9 mouse cellular contexts compared by ENCODE assay signal in the genomic region with DNA sequence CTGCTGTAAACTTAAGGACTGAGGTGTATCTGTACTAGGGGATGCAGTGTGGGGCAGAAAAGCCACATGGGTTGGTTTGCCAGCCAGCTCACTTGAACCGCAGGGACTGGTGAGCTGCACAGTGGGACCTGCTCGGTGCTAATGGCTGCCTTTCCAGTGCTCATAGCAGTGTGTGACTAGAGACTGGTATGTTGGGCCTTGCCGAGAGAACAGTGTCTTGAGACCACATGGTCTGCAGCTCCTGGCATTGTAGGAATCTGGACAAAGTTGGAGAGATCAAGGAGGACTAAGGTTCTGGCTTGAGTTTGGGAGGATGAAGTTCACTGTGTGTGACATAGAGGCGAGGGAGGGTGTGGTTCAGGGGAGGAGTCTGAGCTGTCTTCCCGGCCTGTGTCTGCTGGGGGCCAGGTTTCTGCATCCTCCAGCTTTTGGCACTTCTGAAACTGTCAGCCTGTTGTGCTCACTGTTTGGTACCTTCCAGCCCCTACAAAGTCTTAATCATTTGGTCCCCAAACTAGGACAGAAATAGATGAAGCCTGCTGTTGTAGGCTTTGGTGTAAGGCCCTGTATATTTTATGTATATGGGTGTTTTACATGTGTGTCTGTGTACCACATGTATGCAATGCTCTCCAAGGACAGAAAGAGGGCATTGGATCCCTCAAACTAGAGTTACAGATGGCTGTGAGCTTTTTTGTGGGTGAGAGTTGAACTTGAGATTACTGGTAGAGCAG. TPM values are rescaled to one million over a fixed set of nuclear protein-coding genes. Genes with fewer than 3 reads are reported as not detected.
DNase-seq lines count a peak whose midpoint lies in the region; ATAC-seq and TF ChIP-seq lines count a peak whose summit lies in the region.
"Had no signal": no experiment of that assay in that cellular context is flagged by ENCODE, and none has a peak within 500 bp of the region (broad histone marks: within the 10 kb centered on the region; RNA-seq: fewer than 3 reads in every experiment).

No protein-coding gene starts in this region.

- TF ChIP-seq POLR2A in heart, adult 2 months (IDR thresholded peaks at IDR 0.05; ENCODE audit: insufficient read depth, low read depth, low read length) = no peak

- WGBS in heart, postnatal 0 days = 51% methylated on average over 5 of the region's 5 CpGs
- 72% methylated on average over 5 of the region's 5 CpGs for WGBS in heart, adult 2 months
- 85% methylated on average over 5 of the region's 5 CpGs for WGBS in embryonic facial prominence, embryonic 10.5 days
- WGBS in liver, embryonic 16.5 days (ENCODE audit: insufficient replicate concordance) = 35% methylated on average over 5 of the region's 5 CpGs

- no peak overlapping the region for H3K9ac ChIP-seq in heart, postnatal 0 days (replicated peaks; ENCODE audit: low read depth, low read length)
- no peak overlapping the region for H3K9ac ChIP-seq in heart, adult 2 months (ENCODE audit: low read depth, low read length)
- H3K9ac ChIP-seq in liver, embryonic 16.5 days (ENCODE audit: low read depth, low read length) = peak overlapping the region; percentile 87

- TF ChIP-seq CTCF in heart, postnatal 0 days (IDR thresholded peaks at IDR 0.05; ENCODE audit: low read depth) = no peak
- TF ChIP-seq CTCF in heart, adult 2 months (IDR thresholded peaks at IDR 0.05) = no peak
- no peak for TF ChIP-seq CTCF in E14TG2a.4 (conservative IDR thresholded peaks at IDR 0.05; ENCODE audit: low read length)

- intact Hi-C loops in heart, adult 2 months (cut with DNase I) = loop anchor here (2.0 to 10.0 kb wide), 2 partner anchors 17 to 461 kb away; partner anchors contain the start of genes Pask and Ppp1r7

- peaks cover 31% of the 10 kb centered on the region for H3K36me3 ChIP-seq in heart, postnatal 0 days (replicated peaks; ENCODE audit: control insufficient read depth, insufficient read depth, low read length)
- H3K36me3 ChIP-seq in heart, adult 2 months (ENCODE audit: control insufficient read depth, insufficient read depth, low read length) = no peaks in the 10 kb centered on the region
- peaks cover 58% of the 10 kb centered on the region for H3K36me3 ChIP-seq in E14TG2a.4 (ENCODE audit: insufficient read depth, low read length)
- peaks cover 52% of the 10 kb centered on the region for H3K36me3 ChIP-seq in embryonic facial prominence, embryonic 10.5 days (replicated peaks)
- H3K36me3 ChIP-seq in liver, embryonic 16.5 days (ENCODE audit: control insufficient read depth, insufficient read depth) = peaks cover 22% of the 10 kb centered on the region

- H3K4me3 ChIP-seq in heart, postnatal 0 days (ENCODE audit: low read depth, low read length) = no peak overlapping the region
- no peak overlapping the region for H3K4me3 ChIP-seq in heart, adult 2 months
- H3K4me3 ChIP-seq in E14TG2a.4 (replicated peaks; ENCODE audit: low read length) = peak overlapping the region; percentile 88
- peak overlapping the region; percentile 78 for H3K4me3 ChIP-seq in embryonic facial prominence, embryonic 10.5 days
- H3K4me3 ChIP-seq in liver, embryonic 16.5 days (ENCODE audit: low read depth, low read length) = peak overlapping the region; percentile 87

- no peak for TF ChIP-seq EP300 in heart, postnatal 0 days (IDR thresholded peaks at IDR 0.05; ENCODE audit: low read depth)
- TF ChIP-seq EP300 in heart, adult 2 months (IDR thresholded peaks at IDR 0.05; ENCODE audit: insufficient read depth, low read depth, low read length) = no peak

- H3K79me2 ChIP-seq in heart, adult 2 months (replicated peaks; ENCODE audit: control insufficient read depth, insufficient read depth, low read length) = peaks cover 2% of the 10 kb centered on the region; the same call in 1 of the 2 replicates

- ATAC-seq in heart, postnatal 0 days (ENCODE audit: insufficient read depth, low read depth) = no peak
- ATAC-seq in liver, embryonic 16.5 days (ENCODE audit: low read depth) = no peak

- no peaks in the 10 kb centered on the region for H3K9me3 ChIP-seq in heart, postnatal 0 days (replicated peaks; ENCODE audit: control insufficient read depth, low read length)
- H3K9me3 ChIP-seq in E14TG2a.4 (ENCODE audit: low read length) = no peaks in the 10 kb centered on the region
- no peaks in the 10 kb centered on the region for H3K9me3 ChIP-seq in embryonic facial prominence, embryonic 10.5 days
- H3K9me3 ChIP-seq in liver, embryonic 16.5 days (replicated peaks; ENCODE audit: control insufficient read depth, low read length) = no peaks in the 10 kb centered on the region

- no peak for DNase-seq in heart, postnatal 0 days (ENCODE audit: low spot score)
- DNase-seq in heart, adult 2 months = no peak
- DNase-seq in embryonic facial prominence, embryonic 10.5 days (ENCODE audit: low spot score) = no peak
- DNase-seq in right cerebral cortex, postnatal 25 days = no peak
- no peak for DNase-seq in thymus, adult 18-20 months
- no peak for DNase-seq in layer of hippocampus, postnatal 25 days (ENCODE audit: extremely low spot score in 1 of 2, low spot score in 1 of 2)
- DNase-seq: embryo, embryonic 11 days had no signal

- no peaks in the 10 kb centered on the region for H3K27me3 ChIP-seq in heart, postnatal 0 days (ENCODE audit: control insufficient read depth, insufficient read depth, low read length)
- H3K27me3 ChIP-seq in heart, adult 2 months (ENCODE audit: control insufficient read depth, insufficient read depth, low read length) = no peaks in the 10 kb centered on the region
- no peaks in the 10 kb centered on the region for H3K27me3 ChIP-seq in E14TG2a.4 (ENCODE audit: insufficient read depth, low read length)
- H3K27me3 ChIP-seq in embryonic facial prominence, embryonic 10.5 days (replicated peaks; ENCODE audit: low read depth, poor library complexity, severe bottlenecking) = no peaks in the 10 kb centered on the region
- H3K27me3 ChIP-seq in liver, embryonic 16.5 days (ENCODE audit: control insufficient read depth, insufficient read depth, low read depth, low read length) = no peaks in the 10 kb centered on the region

- H3K27ac ChIP-seq in heart, postnatal 0 days (ENCODE audit: low read depth) = peak overlapping the region; percentile 99
- H3K27ac ChIP-seq in heart, adult 2 months = no peak overlapping the region
- H3K27ac ChIP-seq in embryonic facial prominence, embryonic 10.5 days (replicated peaks) = no peak overlapping the region
- H3K27ac ChIP-seq in liver, embryonic 16.5 days (ENCODE audit: low read length) = peak overlapping the region; percentile 99

- no peak overlapping the region for H3K4me2 ChIP-seq in heart, postnatal 0 days (ENCODE audit: low read depth, low read length)
- H3K4me2 ChIP-seq in liver, embryonic 16.5 days (ENCODE audit: low read depth, low read length) = peak overlapping the region; percentile 98

- H3K4me1 ChIP-seq in heart, postnatal 0 days (ENCODE audit: control insufficient read depth, insufficient read depth) = peaks cover 27% of the 10 kb centered on the region
- 0 out of 2 replicates have a peak, but pooled peaks cover 1% of the 10 kb centered on the region for H3K4me1 ChIP-seq in heart, adult 2 months (ENCODE audit: control insufficient read depth, insufficient read depth, low read length)
- peaks cover 69% of the 10 kb centered on the region for H3K4me1 ChIP-seq in E14TG2a.4 (replicated peaks; ENCODE audit: low read depth, low read length)
- H3K4me1 ChIP-seq in embryonic facial prominence, embryonic 10.5 days = peaks cover 39% of the 10 kb centered on the region
- H3K4me1 ChIP-seq in liver, embryonic 16.5 days (ENCODE audit: control insufficient read depth, low read depth, low read length) = peaks cover 41% of the 10 kb centered on the region

RNA-seq across cellular contexts. Expression of gene Ing5, which starts 1.6 kb away (rescaled TPM):
- 5.1 and 9.9 TPM in 2 replicates for total RNA-seq in heart, postnatal 0 days (2014; rRNA removed; ENCODE audit: low replicate concordance)
- polyA plus RNA-seq in heart, postnatal 0 days (2015; fragmentation: Nextera tagmentation; extraction: Ambion mirVana) = 5.8 and 6.4 TPM in 2 replicates
- total RNA-seq in heart, adult 2 months (2021) = 10 to 100 TPM; 13.0 to 15.1 TPM
- 5.4 and 6.8 TPM in 2 replicates for polyA plus RNA-seq in heart, adult 2 months (2012; rRNA removed)
- 26.3 and 27.2 TPM in 2 replicates for polyA plus RNA-seq in embryonic facial prominence, embryonic 10.5 days (2016; fragmentation: Nextera tagmentation; extraction: Ambion mirVana)
- polyA plus RNA-seq in liver, embryonic 16.5 days (2015; fragmentation: Nextera tagmentation; extraction: Ambion mirVana) = 8.6 and 9.1 TPM in 2 replicates
- total RNA-seq in layer of hippocampus, postnatal 25 days (2021) = 10 to 100 TPM in 1 of 2 experiments, 1 to 10 TPM in 1; 9.6 to 13.2 TPM

RNA-seq across cellular contexts. Expression of gene Dtymk, which starts 3.7 kb away (rescaled TPM):
- 45.6 and 58.7 TPM in 2 replicates for total RNA-seq in heart, postnatal 0 days (2014; rRNA removed; ENCODE audit: low replicate concordance)
- 86.7 and 94.8 TPM in 2 replicates for polyA plus RNA-seq in heart, postnatal 0 days (2015; fragmentation: Nextera tagmentation; extraction: Ambion mirVana)
- 10 to 100 TPM; 22.2 to 22.4 TPM for total RNA-seq in heart, adult 2 months (2021)
- polyA plus RNA-seq in heart, adult 2 months (2012; rRNA removed) = 23.6 and 35.4 TPM in 2 replicates
- 280 and 291 TPM in 2 replicates for polyA plus RNA-seq in embryonic facial prominence, embryonic 10.5 days (2016; fragmentation: Nextera tagmentation; extraction: Ambion mirVana)
- polyA plus RNA-seq in liver, embryonic 16.5 days (2015; fragmentation: Nextera tagmentation; extraction: Ambion mirVana) = 95.9 and 110 TPM in 2 replicates
- total RNA-seq in layer of hippocampus, postnatal 25 days (2021) = 10 to 100 TPM; 56.9 TPM

RNA-seq across cellular contexts. Expression of gene D2hgdh, which starts 19.3 kb away (rescaled TPM):
- 23.8 and 32.0 TPM in 2 replicates for total RNA-seq in heart, postnatal 0 days (2014; rRNA removed; ENCODE audit: low replicate concordance)
- 13.9 and 15.4 TPM in 2 replicates for polyA plus RNA-seq in heart, postnatal 0 days (2015; fragmentation: Nextera tagmentation; extraction: Ambion mirVana)
- 10 to 100 TPM; 32.3 to 35.1 TPM for total RNA-seq in heart, adult 2 months (2021)
- polyA plus RNA-seq in heart, adult 2 months (2012; rRNA removed) = 64.1 and 72.6 TPM in 2 replicates
- 15.0 and 15.7 TPM in 2 replicates for polyA plus RNA-seq in embryonic facial prominence, embryonic 10.5 days (2016; fragmentation: Nextera tagmentation; extraction: Ambion mirVana)
- polyA plus RNA-seq in liver, embryonic 16.5 days (2015; fragmentation: Nextera tagmentation; extraction: Ambion mirVana) = 5.6 and 6.9 TPM in 2 replicates
- 10 to 100 TPM; 13.9 to 14.9 TPM for total RNA-seq in layer of hippocampus, postnatal 25 days (2021)

RNA-seq across cellular contexts. Expression of gene Thap4, which starts 50.7 kb away (rescaled TPM):
- 57.2 and 81.4 TPM in 2 replicates for total RNA-seq in heart, postnatal 0 days (2014; rRNA removed; ENCODE audit: low replicate concordance)
- polyA plus RNA-seq in heart, postnatal 0 days (2015; fragmentation: Nextera tagmentation; extraction: Ambion mirVana) = 53.9 and 56.7 TPM in 2 replicates
- total RNA-seq in heart, adult 2 months (2021) = 10 to 100 TPM; 75.0 to 80.4 TPM
- 69.0 and 76.9 TPM in 2 replicates for polyA plus RNA-seq in heart, adult 2 months (2012; rRNA removed)
- polyA plus RNA-seq in embryonic facial prominence, embryonic 10.5 days (2016; fragmentation: Nextera tagmentation; extraction: Ambion mirVana) = 51.6 and 51.7 TPM in 2 replicates
- polyA plus RNA-seq in liver, embryonic 16.5 days (2015; fragmentation: Nextera tagmentation; extraction: Ambion mirVana) = 10.6 and 11.9 TPM in 2 replicates
- total RNA-seq in layer of hippocampus, postnatal 25 days (2021) = 10 to 100 TPM; 31.8 to 34.5 TPM

RNA-seq across cellular contexts. Expression of gene Atg4b, which starts 54.1 kb away (rescaled TPM):
- total RNA-seq in heart, postnatal 0 days (2014; rRNA removed; ENCODE audit: low replicate concordance) = 22.3 and 47.8 TPM in 2 replicates
- polyA plus RNA-seq in heart, postnatal 0 days (2015; fragmentation: Nextera tagmentation; extraction: Ambion mirVana) = 50.3 and 61.1 TPM in 2 replicates
- 10 to 100 TPM; 33.6 to 36.4 TPM for total RNA-seq in heart, adult 2 months (2021)
- 27.7 and 33.4 TPM in 2 replicates for polyA plus RNA-seq in heart, adult 2 months (2012; rRNA removed)
- polyA plus RNA-seq in embryonic facial prominence, embryonic 10.5 days (2016; fragmentation: Nextera tagmentation; extraction: Ambion mirVana) = 95.3 and 98.1 TPM in 2 replicates
- 60.2 and 63.0 TPM in 2 replicates for polyA plus RNA-seq in liver, embryonic 16.5 days (2015; fragmentation: Nextera tagmentation; extraction: Ambion mirVana)
- 10 to 100 TPM; 83.3 to 84.7 TPM for total RNA-seq in layer of hippocampus, postnatal 25 days (2021)

Comparison
In these comparisons a context has a peak if more than half of its experiments do, and no peak if none do; other contexts are left out.
1. H3K27ac ChIP-seq: peak in heart, postnatal 0 days (single experiment) and liver, embryonic 16.5 days (single experiment); none in heart, adult 2 months (single experiment) and embryonic facial prominence, embryonic 10.5 days (single experiment).
2. H3K4me3 ChIP-seq: peak in E14TG2a.4 (single experiment), embryonic facial prominence, embryonic 10.5 days (single experiment) and liver, embryonic 16.5 days (single experiment); none in heart, postnatal 0 days (single experiment) and heart, adult 2 months (single experiment).